Mouse (Mus musculus): Measurements from ENCODE around the gene Ppp2r2d.

Gene Ppp2r2d

DNA sequence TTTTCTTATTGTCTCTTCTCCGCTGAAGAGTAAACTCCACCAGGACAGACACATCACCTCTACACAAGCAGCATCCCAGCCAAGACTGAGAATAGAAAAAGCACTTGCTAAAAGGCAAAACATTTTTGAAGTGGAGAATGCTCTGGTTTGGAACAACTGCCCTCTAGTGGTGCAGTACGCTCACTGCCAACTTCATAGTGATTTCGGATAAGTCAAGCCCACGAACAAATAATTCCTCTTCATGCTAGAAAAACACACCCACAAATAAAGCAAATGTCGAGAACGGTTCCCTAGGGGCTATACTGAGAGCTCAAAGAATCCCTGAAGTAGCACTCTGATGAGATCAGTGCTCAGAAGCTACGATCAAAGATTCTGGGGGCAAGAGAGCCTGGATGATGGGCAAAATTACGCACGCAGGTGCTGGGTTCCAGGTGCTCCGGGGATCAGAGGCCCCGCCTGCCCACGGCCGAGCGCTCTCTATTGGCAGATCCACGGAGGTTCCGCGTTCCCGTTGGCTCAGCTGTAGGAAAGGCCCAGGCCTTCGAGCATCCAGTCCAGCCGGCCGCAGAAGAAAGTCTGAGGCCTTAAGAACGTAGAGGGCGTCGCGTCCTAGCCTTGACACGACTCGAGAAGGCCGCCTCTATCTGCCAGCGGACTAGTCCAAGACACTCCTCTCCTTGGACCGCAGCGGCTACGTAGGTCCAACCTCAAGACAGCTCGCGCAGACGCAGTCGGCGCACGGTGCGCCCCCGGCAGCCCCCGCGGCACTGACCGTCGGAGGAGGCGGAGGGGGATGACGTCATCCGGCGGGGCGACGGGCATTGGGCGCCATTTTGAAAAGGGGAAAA is at the start of gene Ppp2r2d, which contains the start of gene Mapk1ip1:
Gene Ppp2r2d, plus strand, starts transcription at position 536 of the 848 bp plus-strand sequence.
Gene Mapk1ip1, minus strand, starts transcription at position 730 of the 848 bp plus-strand sequence.
- peak; percentile 98 for DNase-seq (ENCODE audit: low read depth, low spot score)

DNA sequence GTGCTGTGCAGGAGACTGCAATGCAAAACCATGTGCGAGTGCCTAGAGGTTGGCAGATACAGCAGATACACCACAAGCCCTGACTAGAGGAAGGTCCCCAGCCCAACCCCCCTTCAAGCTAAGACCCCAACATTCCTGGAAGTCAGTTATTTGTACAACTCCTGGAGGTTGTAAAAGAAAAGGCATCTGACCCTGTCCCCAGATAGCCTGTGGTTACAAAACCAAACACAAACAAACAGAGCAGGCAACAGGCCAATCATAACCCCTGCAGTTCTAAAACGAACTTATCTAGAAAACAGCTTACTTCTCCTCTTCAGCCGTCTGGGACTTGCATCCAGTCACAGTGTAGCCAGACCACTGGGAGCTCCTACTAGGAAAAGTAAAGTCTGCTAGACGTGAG is 42.5 kb upstream of the Ppp2r2d start:
- no peak for DNase-seq (ENCODE audit: low read depth, low spot score)

DNA sequence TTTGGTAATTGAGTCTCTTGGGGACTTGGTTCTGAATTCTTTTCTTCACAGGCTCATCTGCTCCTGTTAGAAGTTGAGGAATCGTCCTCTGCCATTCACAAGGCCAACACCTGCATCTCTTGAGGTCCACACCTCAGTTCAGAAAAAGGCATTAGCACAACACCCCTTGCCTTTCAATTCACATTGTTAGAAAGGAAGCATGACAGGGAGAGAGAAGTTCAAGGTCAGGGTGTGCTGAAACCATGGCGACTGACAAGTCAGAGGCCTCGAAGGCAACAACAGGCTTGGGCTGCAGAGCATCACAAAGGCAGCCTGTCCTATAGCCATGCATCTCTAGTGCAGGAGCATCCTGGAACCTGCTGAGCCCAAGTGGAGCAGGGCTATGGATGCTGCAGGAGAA is 38.7 kb upstream of the Ppp2r2d start:
- no peak for DNase-seq (ENCODE audit: low read depth, low spot score)

DNA sequence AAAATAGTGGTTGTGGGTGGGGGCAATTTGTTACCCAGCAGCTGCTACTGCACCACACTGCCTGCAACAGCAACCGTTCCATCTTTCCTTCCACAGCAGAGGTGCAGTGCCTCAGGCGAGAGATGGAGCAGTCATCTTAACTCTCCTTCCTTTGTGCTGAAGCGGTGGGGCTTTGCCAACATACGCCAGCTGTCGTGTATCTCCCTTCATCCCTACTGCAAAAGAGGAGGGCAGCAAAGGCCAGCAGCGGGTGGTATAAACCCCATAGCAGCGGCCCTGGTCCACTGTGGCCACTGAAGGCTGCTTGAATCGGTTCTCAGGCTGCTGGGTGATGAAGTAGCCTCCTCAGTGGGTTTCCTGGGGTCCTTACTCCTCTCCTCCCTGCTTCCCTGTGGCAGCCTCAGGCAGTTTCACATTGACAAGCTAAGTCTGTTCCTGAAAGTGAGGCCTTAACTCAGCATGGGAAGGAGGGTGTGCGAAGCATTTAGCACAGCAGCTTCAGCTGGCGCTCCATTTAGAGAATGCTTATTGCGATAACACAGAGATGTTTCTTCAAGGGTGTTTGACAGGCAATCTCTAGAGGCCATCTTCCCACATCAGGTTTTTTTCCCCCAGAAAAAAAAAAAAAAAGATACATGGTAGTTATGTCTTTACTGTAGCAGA is 32.5 kb upstream of the Ppp2r2d start:
- no peak for DNase-seq (ENCODE audit: low read depth, low spot score)

DNA sequence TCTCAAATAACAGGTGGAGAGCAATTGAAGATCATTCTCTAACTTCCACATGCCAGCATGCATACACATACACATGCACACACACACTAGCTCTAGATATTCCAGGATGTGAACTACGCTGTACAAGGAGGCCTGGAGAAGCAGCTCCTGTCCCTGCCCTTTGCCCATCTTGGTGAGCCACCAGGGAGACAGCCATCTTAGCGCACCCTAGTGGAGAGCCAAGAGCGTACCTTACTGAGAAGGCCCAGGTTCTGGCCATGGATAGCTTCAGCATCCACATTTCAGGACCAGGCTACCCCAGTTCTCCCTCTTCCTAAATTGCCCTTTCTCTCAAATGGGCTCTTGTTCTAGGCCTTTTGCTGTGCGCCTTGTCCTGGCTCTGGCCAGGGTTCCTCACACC is 27.6 kb upstream of the Ppp2r2d start:
- no peak for DNase-seq (ENCODE audit: low read depth, low spot score)

DNA sequence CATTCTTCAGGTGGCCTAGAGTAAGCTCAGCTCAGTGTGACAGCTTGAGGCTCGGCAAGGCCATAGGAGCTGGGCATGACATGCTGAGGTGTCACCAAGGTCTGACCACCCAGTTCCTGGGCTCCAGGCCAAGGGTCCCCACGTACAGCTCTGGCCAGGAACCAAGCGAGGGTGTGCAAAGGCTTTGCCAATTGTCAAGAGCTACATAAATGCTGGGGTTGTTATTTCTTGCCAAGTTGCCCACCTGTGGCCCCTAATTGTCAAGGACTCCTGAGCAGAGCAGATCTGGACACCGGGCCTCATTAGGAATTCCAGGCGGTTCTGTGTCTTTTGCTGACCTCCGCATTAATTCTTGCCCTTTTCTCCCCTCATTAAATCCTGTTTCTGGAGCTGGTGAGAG is 21.5 kb upstream of the Ppp2r2d start:
- no peak for DNase-seq (ENCODE audit: low read depth, low spot score)

DNA sequence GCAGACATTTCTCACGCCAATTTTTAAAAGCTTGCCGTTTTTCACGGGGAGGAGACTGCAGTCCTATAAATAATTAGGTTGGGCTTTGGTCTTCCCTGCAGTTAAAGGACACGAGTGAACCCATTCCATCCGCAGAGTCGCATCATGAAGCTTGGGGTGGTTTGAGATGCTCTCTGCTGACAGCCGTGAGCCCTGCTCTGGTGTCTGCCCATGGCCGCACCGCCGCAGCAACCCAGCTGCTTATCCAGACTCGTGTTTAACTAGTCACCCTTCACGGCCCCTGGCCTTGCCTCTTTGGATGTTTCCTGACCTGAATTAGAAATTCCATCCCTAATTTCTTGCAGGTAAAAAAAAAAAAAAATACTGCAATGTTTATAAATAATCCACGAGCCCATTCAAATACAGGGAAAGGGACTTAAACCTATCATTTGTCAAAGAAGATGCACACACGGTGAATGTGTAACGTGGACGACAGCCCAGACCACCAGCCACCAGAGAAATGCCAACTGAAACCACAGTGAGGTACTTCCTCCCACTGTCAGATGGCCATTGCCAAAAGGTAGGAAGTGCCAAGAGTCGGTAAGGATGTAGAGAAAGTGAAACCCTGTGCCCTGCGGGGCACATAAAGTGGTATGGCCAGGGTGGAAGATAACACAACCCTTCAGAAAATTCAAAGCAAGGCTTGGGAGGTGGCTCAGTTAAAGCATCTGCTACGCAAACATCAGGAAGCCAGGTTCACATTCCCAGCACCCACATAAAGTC is 20.7 kb upstream of the Ppp2r2d start:
- DNase-seq (ENCODE audit: low read depth, low spot score) = no peak

DNA sequence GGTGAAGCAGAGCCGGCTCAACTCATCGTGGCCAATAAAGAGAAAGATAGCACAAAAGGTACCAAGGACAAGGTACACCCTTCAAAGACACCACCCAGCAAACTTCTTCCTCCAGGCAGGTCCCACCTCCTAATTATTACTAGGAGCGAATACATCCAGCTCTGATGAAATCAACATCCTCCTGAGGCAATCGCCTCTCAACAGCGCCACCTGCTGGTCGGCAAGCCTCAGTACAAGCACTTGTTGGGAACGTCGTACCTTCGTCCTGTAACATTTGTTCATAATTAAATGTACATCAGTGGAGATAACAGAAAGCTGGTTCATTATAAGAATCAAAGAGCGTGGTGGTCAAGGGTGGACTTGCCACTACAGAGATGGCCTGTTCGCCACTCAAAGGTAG is 18.1 kb upstream of the Ppp2r2d start:
- peak; percentile 40 for DNase-seq (ENCODE audit: low read depth, low spot score)

DNA sequence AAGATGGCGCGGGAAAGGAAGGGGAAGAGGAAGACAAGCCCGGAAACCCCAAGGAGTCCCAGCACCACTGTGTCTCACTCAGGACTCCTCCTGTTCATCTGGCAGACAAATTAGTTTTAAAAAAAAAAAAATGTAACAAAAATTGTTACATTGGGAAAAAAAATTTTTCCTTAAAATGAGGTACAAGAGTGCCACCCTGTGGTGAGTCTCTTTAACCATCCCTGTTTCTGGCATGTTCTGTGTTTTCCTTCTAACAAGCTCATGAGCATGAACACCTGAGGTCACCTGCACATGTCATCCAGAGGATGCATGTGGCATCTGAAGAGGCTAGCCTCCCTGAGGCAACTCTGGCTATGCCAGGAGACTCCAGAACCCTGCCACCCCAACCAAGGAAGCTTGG is 10.9 kb upstream of the Ppp2r2d start:
- DNase-seq (ENCODE audit: low read depth, low spot score) = no peak

DNA sequence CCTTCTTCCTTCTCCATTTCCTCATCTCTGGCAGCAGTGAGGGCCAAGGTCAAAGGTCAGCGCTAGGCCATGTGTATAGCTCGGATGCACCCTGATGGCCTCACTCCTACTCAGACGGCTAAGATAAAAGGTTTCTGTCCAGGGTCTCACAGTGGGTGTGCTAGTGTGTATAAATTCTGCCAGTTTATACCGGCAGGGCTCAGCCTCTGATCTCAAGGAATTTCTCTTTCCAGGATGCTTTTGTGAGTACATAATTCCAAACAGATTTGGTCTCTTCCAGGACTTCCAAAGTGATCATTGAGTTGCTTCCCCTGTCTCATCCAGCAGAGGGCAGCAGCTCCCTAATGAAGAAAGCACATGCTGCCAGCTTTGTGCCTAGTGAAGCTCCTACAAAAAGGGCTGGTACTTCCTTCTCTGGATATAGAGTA is 5.3 kb upstream of the Ppp2r2d start:
- DNase-seq (ENCODE audit: low read depth, low spot score) = peak; percentile 66

DNA sequence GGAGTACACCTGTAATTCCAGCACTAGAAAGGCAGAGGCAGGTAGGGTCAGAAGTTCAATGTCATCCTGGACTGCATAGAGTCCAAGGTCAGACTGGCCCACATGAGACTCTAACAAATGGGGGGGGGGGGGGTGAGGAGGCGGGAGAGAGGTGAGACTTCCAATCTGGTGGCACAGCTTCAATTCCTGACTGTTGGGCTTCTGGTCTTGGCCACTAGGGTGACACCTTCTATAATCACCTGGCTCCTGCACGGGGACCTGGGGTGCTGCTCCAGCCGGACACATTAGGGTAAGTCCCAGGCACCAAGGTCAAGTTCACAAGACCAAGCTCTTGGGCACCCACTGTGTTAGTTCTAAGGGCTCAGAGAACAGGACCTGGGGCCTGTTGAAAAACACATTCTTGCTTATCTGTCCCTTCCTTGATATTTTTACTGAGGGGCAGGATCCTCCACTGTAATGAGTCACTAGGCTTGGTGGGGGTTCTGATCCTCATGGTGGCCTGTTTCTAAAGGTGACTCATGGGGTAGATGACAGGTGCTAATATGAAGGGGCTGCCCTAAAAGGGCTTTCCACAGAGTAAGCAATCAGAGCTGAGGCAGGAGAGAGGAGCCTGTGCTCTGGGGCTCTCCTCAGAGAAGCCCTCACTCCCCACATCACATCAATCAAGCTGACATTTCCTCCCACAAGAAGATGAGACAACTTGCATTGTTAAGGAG is 4.3 kb upstream of the Ppp2r2d start:
- DNase-seq (ENCODE audit: low read depth, low spot score) = no peak

DNA sequence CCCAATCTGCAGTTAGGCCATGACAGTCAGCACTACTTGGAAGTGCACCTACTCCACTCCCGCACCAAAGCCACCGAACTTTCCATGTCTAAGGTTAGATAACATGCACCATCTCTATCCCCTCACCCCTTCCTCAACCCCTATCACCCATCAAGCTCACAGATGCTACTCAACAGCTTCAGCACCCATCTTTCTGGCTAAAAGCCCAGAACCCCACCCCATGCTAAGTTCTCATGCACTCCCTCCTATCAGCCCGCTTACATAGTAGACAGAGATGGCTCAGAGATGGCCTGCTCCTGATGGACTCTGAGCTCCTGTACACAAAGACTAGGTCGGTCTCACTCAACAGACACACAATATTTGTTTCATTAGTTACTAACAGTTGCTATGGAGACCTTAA is 2.5 kb upstream of the Ppp2r2d start:
- no peak for DNase-seq (ENCODE audit: low read depth, low spot score)

DNA sequence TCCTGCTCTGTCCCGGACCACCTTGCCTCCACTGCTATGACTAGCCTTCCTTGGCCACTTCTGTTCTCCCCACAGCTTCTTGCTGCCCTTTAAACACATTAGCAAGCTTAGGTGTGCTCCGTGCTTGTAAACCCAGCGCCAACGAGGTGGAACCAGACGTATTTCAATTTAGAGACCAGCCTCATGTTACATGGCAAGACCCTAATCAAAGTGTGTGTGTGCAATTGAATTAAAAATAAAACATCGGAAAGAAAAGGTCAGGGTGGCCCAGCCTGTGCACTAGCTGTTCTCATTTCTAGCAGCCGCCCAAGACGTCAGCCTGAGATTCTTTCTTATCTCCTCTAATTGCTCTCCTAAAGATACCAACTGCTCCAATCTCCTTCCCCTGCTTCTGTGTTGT is 768 bp upstream of the Ppp2r2d start:
- DNase-seq (ENCODE audit: low read depth, low spot score) = no peak

DNA sequence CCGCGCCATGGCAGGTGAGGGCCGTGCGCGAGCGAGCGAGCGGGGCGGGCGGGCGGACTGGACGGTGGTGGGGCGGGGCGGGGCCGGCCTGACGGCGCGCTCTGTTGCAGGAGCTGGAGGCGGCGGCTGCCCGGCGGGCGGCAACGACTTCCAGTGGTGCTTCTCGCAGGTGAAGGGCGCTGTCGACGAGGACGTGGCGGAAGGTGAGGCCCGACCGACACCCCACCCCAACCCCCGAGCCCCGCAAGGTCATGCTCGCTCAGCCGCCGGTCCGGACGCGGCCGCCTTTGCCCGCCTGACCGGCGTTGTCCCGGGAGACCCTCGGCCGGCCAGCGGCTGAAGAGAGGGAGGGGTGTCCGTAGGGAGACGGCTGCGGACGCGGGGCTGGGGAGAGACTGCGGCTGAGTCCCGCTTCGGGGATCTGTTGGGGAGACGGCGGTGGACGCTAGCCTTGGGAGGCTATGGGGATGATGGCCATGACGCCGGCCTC is 668 bp downstream of the Ppp2r2d start:
- no peak for DNase-seq (ENCODE audit: low read depth, low spot score)

DNA sequence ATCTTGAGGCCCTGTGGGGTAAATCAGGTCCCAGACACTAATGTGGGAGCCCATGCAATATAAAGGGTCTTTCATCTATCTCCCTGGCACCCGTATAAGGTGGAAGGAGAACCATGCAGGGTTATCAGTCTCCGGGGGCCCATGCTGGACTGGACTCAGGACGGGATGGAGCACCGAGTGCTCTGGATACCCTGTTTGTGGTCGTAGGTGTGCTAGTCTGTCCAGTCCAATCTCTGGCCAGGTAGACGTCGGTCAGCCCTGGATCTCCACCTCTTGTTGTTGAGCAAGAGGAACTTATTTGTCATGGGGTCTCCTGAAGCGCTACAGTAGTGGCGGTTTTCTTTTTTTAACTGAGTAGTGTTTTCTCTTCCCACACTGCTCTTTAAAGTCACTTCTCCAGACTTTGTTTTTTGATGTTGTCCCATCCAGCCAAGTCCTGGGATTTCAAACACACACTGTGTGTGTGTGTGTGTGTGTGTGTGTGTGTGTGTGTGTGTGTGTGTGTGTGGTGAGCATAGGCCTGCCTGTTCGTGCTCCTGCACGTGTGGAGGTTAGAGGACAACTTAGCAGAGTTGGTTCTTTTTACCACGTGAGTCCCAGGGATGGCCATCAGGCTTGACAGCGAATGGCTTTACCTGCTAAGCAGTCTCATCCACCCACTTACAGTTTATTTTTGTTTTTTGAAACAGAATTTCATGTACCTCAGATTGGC is 1.6 kb downstream of the Ppp2r2d start:
- no peak for DNase-seq (ENCODE audit: low read depth, low spot score)

DNA sequence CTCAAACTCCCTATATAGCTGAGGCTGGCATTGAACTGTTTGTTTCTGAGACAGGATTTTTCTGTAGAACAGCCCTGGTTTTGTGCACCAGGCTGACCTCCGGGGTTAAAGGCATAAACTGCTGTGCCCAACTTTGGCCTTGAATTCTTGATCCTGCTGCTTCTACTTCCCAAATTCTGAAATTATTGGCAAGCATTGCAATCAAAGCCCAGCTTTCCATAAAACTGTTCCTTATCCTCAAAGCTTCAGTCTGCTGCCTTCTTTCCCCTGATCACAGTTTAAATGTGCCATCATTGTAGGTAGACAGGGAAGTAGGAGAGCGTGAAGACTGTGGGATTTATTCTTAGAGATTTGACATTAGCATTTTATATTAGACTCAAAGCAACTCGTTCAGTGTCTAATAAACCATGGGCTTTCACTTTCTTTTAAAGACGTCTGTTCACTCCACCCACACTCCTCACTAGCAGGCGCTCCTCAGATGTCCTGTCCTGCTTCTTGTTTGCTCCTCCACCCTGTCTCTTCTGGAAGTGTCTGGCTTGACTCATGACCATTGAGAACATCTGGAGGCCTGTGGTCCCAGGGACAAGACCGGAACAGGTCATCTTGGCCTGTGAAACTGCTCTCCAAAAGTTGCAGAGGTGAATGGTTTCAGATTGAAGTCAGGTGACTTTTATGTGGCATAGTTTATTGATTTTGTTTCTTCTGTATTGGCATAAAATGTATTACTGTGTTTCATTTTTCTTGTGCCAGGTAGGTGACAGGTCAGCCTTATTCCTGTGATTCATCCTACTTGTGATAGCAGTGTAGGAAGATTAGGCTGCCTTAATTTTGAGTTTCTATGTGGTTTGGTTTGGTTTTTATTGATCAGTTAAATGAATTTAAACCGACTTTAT is 2.4 kb downstream of the Ppp2r2d start:
- no peak for DNase-seq (ENCODE audit: low read depth, low spot score)

DNA sequence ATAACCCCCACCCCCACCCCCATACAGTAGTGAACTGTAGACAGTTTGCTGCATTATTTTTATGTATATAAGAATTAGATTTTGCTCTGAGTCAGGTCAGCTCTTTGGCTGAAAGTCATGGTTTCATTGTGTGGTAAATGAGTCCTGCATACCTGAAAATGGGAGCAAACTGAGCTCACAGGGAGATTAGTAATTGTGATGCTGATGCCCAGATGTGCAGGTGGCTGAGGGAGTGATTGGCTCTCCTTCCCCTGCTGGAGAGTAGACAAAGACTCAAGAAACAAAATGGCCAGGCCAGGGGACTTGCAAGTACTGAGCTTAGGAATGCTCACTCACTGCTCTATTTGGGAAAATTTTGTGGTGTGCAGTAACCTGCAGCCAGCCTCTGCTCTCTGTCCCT is 4.2 kb downstream of the Ppp2r2d start:
- no peak for DNase-seq (ENCODE audit: low read depth, low spot score)

DNA sequence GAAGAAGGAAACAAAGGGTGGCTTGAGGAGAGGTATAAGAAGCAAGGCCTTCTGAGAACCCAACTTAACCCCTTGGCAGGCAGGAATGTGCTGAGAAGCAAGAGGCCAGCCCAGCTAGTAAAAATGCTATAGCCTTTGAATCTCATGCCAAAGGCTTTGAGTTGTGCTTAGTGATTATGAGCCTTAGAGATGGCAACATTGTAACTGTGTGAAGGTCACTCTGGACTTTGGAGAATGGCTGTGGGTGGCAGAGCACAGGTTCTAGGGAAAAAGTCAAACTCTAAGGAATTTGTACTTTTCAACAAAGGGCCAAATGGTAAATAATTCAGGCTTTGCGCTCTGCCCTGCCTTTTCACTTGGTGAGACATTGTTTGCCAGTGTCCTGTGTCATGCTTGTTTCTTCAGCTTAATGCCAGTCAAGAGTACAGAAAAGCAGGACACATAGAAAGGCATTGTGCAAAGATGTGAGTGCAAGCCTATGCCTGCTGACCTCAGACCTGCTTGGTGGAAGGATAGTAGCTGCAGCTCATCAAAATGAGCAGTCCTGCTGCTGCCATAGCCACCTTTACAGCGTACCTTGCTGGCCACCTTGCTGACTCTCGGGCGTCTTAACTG is 7.6 kb downstream of the Ppp2r2d start:
- no peak for DNase-seq (ENCODE audit: low read depth, low spot score)

DNA sequence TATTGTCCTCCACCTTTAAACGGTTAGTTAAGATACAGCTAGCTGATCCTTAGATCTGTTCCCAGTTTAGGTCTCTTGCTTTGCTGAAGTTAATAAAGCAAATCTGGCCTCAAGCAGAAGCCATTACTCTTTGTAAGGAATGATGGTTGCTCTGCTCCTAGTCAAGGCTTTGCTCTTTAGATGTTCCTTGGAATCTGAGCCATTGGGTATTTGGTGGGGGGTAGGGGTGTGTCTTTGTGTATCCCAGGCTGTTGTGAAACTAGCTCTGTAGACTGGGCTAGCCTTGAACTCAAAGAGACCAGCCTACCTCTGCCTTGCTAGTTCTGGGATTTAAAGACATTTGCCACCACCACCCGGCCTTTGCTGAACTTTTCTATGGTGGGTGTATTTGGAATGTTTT is 8.3 kb downstream of the Ppp2r2d start:
- no peak for DNase-seq (ENCODE audit: low read depth, low spot score)

All from skeletal muscle tissue, adult 2 months (tissue).